Mouse (Mus musculus): ENCODE measurements around the gene Gm13083.
"Not testable (repeated sequence)": the region's sequence is repeated elsewhere in the genome, so short reads cannot be mapped to it uniquely, and the experiment has no call there.

Gm13083 gene

GRCm38 (mm10) chr4:143614703-143615102 is at the start of gene Gm13083:
Gene Gm13083, plus strand, starts transcription at chr4:143615003.
- not testable (repeated sequence) for DNase-seq

GRCm38 (mm10) chr4:143611927-143612326 is 2.9 kb upstream of the Gm13083 start:
- not testable (repeated sequence) for DNase-seq

- DNase-seq = not testable (repeated sequence)
Observed at GRCm38 (mm10) chr4:143618101-143618500, 3.3 kb downstream of the Gm13083 start.

- not testable (repeated sequence) for DNase-seq
Observed at GRCm38 (mm10) chr4:143657146-143657545, 42.3 kb downstream of the Gm13083 start, which contains the start of gene Gm13088. Gene Gm13088, minus strand, starts transcription at chr4:143657246.

All from kidney, adult 8-10 months (tissue).